Mouse (Mus musculus): ENCODE results near the gene Zg16. TPM values are rescaled to one million over a fixed set of nuclear protein-coding genes. Genes with fewer than 3 reads are reported as not detected.

The Zg16 gene
- polyA plus RNA-seq, 1 experiment from 2014 or later: not detected

DNA sequence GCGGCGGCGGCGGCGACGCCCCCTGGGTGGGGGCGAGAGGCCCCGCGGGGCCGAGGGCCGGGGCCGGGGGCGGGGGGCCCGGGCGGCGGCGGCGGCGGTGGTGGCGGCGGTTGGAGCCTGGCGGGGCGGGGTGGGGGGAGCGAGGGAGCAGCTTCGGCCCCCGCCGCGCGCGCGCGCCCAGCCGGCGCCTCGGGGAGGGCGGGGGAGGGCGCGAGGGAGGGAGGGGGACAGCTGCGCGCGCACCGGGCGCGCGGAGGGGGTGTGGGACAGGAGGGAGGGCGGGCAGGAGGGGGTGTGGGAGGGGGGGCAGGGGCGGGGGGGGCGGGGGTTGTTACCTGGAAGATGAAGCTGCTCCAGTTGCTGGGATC is 60.5 kb downstream of the Zg16 start:
- WGBS: 9% methylated on average over 11 of the region's 48 CpGs
- Histone ChIP-seq H3K9me3 (ENCODE audit: control insufficient read depth, low read length) (no peaks in the 10 kb centered on the region), H3K27ac (ENCODE audit: low read depth, low read length) (peak overlapping the region; percentile 98), H3K36me3 (ENCODE audit: control insufficient read depth, insufficient read depth, low read length) (peaks cover 16% of the 10 kb centered on the region; the same call in 1 of the 2 replicates), H3K4me3 (ENCODE audit: low read depth, low read length) (peak overlapping the region; percentile 82), H3K27me3 (ENCODE audit: control insufficient read depth, insufficient read depth, low read length) (no peaks in the 10 kb centered on the region), H3K4me2 (ENCODE audit: low read depth, low read length, severe bottlenecking) (peak overlapping the region; percentile 94; the same call in 1 of the 2 replicates), H3K9ac (ENCODE audit: low read length) (peak overlapping the region; percentile 99), H3K4me1 (replicated peaks; ENCODE audit: control insufficient read depth, insufficient read depth, low read length) (peaks cover 29% of the 10 kb centered on the region)
- ATAC-seq (replicated peaks; ENCODE audit: low FRiP score) (no peak), DNase-seq (ENCODE audit: low spot score) (no peak)

DNA sequence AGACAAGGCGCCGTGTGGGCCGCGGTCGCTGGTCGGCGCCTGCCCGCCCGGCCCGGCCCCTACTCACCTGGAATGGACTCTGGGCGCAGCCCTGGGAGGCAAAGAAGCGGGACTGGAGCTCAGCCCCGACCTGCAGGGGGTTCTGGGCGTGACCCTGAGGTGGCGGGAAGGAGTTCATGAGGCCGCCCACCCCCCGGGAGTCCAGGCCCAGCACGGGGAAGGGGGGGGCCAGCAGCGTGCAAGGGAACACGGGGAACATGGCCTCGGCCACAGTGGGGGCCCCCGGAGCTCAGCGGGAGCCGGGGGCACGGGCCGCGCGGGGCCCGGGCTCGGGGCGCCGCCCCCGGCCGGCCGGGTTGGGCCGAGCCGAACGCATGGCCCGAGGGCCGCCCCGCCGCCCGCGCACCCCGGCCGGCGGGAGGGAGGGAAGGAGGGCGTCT is 60.9 kb downstream of the Zg16 start:
- peaks cover 13% of the 10 kb centered on the region; the same call in 1 of the 2 replicates for H3K36me3 ChIP-seq (ENCODE audit: control insufficient read depth, insufficient read depth, low read length)
- ATAC-seq (replicated peaks; ENCODE audit: low FRiP score): peak; percentile 21
- peak; percentile 92 for DNase-seq (ENCODE audit: low spot score)
- no peaks in the 10 kb centered on the region for H3K27me3 ChIP-seq (ENCODE audit: control insufficient read depth, insufficient read depth, low read length)
- peaks cover 33% of the 10 kb centered on the region for H3K4me1 ChIP-seq (replicated peaks; ENCODE audit: control insufficient read depth, insufficient read depth, low read length)
- 0% methylated on average over 17 of the region's 48 CpGs for WGBS
- H3K4me3 ChIP-seq (ENCODE audit: low read depth, low read length): peak overlapping the region; percentile 82
- peak overlapping the region; percentile 94 for H3K4me2 ChIP-seq (ENCODE audit: low read depth, low read length, severe bottlenecking)
- peak overlapping the region; percentile 98 for H3K27ac ChIP-seq (ENCODE audit: low read depth, low read length)
- H3K9me3 ChIP-seq (ENCODE audit: control insufficient read depth, low read length): no peaks in the 10 kb centered on the region
- peak overlapping the region; percentile 99 for H3K9ac ChIP-seq (ENCODE audit: low read length)

GRCm38 (mm10) chr7:127025556-127026160 is 61.5 kb downstream of the Zg16 start:
- Histone ChIP-seq H3K4me3 (ENCODE audit: low read depth, low read length) (peak overlapping the region; percentile 82), H3K27ac (ENCODE audit: low read depth, low read length) (peak overlapping the region; percentile 98), H3K9me3 (ENCODE audit: control insufficient read depth, low read length) (no peaks in the 10 kb centered on the region), H3K4me1 (replicated peaks; ENCODE audit: control insufficient read depth, insufficient read depth, low read length) (peaks cover 35% of the 10 kb centered on the region), H3K27me3 (ENCODE audit: control insufficient read depth, insufficient read depth, low read length) (no peaks in the 10 kb centered on the region), H3K4me2 (ENCODE audit: low read depth, low read length, severe bottlenecking) (peak overlapping the region; percentile 94), H3K9ac (ENCODE audit: low read length) (peak overlapping the region; percentile 99), H3K36me3 (ENCODE audit: control insufficient read depth, insufficient read depth, low read length) (peaks cover 8% of the 10 kb centered on the region; the same call in 1 of the 2 replicates)
- 1% methylated on average over 62 of the region's 65 CpGs for WGBS
- ATAC-seq (replicated peaks; ENCODE audit: low FRiP score) (no peak), DNase-seq (ENCODE audit: low spot score) (peak; percentile 81)

DNA sequence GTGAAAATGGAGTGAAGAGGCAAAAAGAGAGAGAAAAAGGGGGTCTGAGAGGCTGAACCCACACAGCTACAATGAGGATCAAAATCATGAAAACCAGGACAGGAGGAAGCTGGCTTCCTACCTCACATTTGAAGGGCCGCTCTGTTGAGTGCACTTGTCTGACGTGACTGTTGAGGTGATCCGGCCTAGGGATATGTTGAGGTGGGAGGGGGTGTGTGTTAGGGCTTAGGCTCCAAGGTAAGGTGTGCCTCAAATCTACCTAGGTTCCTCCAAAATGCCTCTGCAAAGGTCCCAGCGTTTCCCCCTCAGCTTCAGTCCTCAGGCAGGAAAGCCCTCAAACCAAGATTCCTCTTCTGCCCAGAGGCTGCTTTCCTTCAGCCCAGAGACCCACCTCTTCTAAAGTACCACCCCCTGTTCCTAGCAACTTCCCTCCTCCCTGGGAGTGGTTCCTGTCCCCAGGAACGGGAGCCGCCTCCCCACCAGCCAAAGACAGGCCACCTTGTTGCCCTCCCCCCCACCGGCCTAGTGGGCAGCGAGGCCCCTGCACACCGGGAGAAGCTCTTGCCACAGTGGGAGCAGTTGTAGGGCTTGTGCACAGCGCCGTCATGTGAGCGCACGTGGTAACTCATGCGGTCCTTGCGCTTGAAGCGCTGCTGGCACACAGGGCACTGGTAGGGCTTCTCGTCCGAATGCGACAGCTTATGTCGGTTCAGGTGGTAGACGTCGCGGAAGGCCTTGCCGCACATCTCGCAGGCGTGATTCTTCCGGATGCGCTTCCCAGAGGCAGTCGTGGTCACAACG is 62.2 kb downstream of the Zg16 start:
- DNase-seq (ENCODE audit: low spot score) (peak; percentile 86), ATAC-seq (replicated peaks; ENCODE audit: low FRiP score) (peak; percentile 32)
- peak overlapping the region; percentile 99 for H3K9ac ChIP-seq (ENCODE audit: low read length)
- H3K4me3 ChIP-seq (ENCODE audit: low read depth, low read length): peak overlapping the region; percentile 82
- 1% methylated on average over 30 of the region's 30 CpGs for WGBS
- no peaks in the 10 kb centered on the region for H3K27me3 ChIP-seq (ENCODE audit: control insufficient read depth, insufficient read depth, low read length)
- peaks cover 8% of the 10 kb centered on the region; the same call in 1 of the 2 replicates for H3K36me3 ChIP-seq (ENCODE audit: control insufficient read depth, insufficient read depth, low read length)
- H3K27ac ChIP-seq (ENCODE audit: low read depth, low read length): peak overlapping the region; percentile 98
- H3K4me1 ChIP-seq (replicated peaks; ENCODE audit: control insufficient read depth, insufficient read depth, low read length): peaks cover 35% of the 10 kb centered on the region
- no peaks in the 10 kb centered on the region for H3K9me3 ChIP-seq (ENCODE audit: control insufficient read depth, low read length)
- peak overlapping the region; percentile 94 for H3K4me2 ChIP-seq (ENCODE audit: low read depth, low read length, severe bottlenecking)

GRCm38 (mm10) chr7:127023896-127024690 is 63.0 kb downstream of the Zg16 start:
- Histone ChIP-seq H3K27me3 (ENCODE audit: control insufficient read depth, insufficient read depth, low read length) (no peaks in the 10 kb centered on the region), H3K9ac (ENCODE audit: low read length) (peak overlapping the region; percentile 99), H3K27ac (ENCODE audit: low read depth, low read length) (0 out of 2 replicates have a peak overlapping the region, but pooled peaks have one; percentile 98), H3K36me3 (ENCODE audit: control insufficient read depth, insufficient read depth, low read length) (peaks cover 8% of the 10 kb centered on the region; the same call in 1 of the 2 replicates), H3K4me1 (replicated peaks; ENCODE audit: control insufficient read depth, insufficient read depth, low read length) (peaks cover 35% of the 10 kb centered on the region), H3K4me2 (ENCODE audit: low read depth, low read length, severe bottlenecking) (peak overlapping the region; percentile 94), H3K4me3 (ENCODE audit: low read depth, low read length) (peak overlapping the region; percentile 82), H3K9me3 (ENCODE audit: control insufficient read depth, low read length) (no peaks in the 10 kb centered on the region)
- WGBS: 29% methylated on average over 19 of the region's 19 CpGs
- no peak for ATAC-seq (replicated peaks; ENCODE audit: low FRiP score)
- no peak for DNase-seq (ENCODE audit: low spot score)

DNA sequence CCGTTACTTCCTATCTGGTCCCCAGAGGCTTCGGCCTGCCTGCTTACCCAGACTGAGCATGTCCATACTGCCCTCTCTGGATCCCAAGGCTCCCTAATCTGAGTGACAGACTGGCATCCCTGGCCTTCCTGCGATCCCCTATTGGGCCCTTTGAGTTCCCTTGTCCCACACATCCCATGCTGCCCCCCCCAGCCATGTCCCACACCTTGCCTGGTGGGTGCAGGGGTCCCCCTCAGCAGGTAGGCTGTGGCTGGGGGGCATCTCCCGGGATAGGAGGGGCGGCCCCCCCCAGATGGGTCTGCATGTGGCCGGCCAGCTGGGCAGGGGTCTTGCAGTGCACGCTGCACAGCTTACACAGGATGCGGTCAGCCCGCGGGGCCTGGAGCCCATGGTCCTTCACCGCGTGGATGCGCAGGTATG is 63.8 kb downstream of the Zg16 start:
- H3K4me2 ChIP-seq (ENCODE audit: low read depth, low read length, severe bottlenecking): peak overlapping the region; percentile 94
- ATAC-seq (replicated peaks; ENCODE audit: low FRiP score): no peak
- H3K27me3 ChIP-seq (ENCODE audit: control insufficient read depth, insufficient read depth, low read length): no peaks in the 10 kb centered on the region
- H3K27ac ChIP-seq (ENCODE audit: low read depth, low read length): peak overlapping the region; percentile 21; the same call in 1 of the 2 replicates
- peaks cover 38% of the 10 kb centered on the region for H3K4me1 ChIP-seq (replicated peaks; ENCODE audit: control insufficient read depth, insufficient read depth, low read length)
- H3K9ac ChIP-seq (ENCODE audit: low read length): peak overlapping the region; percentile 99
- 82% methylated on average over 13 of the region's 13 CpGs for WGBS
- peaks cover 8% of the 10 kb centered on the region; the same call in 1 of the 2 replicates for H3K36me3 ChIP-seq (ENCODE audit: control insufficient read depth, insufficient read depth, low read length)
- H3K9me3 ChIP-seq (ENCODE audit: control insufficient read depth, low read length): no peaks in the 10 kb centered on the region
- peak overlapping the region; percentile 82 for H3K4me3 ChIP-seq (ENCODE audit: low read depth, low read length)
- no peak for DNase-seq (ENCODE audit: low spot score)

- Histone ChIP-seq H3K36me3 (ENCODE audit: control insufficient read depth, insufficient read depth, low read length) (peaks cover 8% of the 10 kb centered on the region; the same call in 1 of the 2 replicates), H3K9ac (ENCODE audit: low read length) (peak overlapping the region; percentile 99), H3K4me1 (replicated peaks; ENCODE audit: control insufficient read depth, insufficient read depth, low read length) (peaks cover 34% of the 10 kb centered on the region), H3K4me3 (ENCODE audit: low read depth, low read length) (peak overlapping the region; percentile 82), H3K27ac (ENCODE audit: low read depth, low read length) (peak overlapping the region; percentile 37), H3K9me3 (ENCODE audit: control insufficient read depth, low read length) (no peaks in the 10 kb centered on the region), H3K4me2 (ENCODE audit: low read depth, low read length, severe bottlenecking) (peak overlapping the region; percentile 94), H3K27me3 (ENCODE audit: control insufficient read depth, insufficient read depth, low read length) (no peaks in the 10 kb centered on the region)
- DNase-seq (ENCODE audit: low spot score): no peak
- 92% methylated on average over 6 of the region's 7 CpGs for WGBS
- no peak for ATAC-seq (replicated peaks; ENCODE audit: low FRiP score)
Measured at GRCm38 (mm10) chr7:127022528-127023271, 64.4 kb downstream of the Zg16 start.

All from forebrain, embryonic 11.5 days (tissue).